Mouse (Mus musculus) stomach, postnatal 0 days (tissue): ENCODE measurements around the gene Vgf.

Experiments used
- CTCF ChIP-seq: IDR thresholded peaks from 2 replicates; pipeline ENCODE4 v1.5.1; 2016; ENCODE audit warnings: antibody characterized with exemption, low read depth, mild to moderate bottlenecking, moderate library complexity
- EP300 ChIP-seq: optimal IDR thresholded peaks from 2 replicates; pipeline ENCODE3; 2016; ENCODE audit warnings: antibody characterized with exemption

- TF ChIP-seq CTCF: no peak; the same call in 1 of the 2 replicates
- no peak for TF ChIP-seq EP300
Observed at GRCm38 (mm10) chr5:136986695-136987137, 39.5 kb upstream of the Vgf start, which contains the start of gene Plod3.
